Mouse (Mus musculus): Measurements from ENCODE around the gene Dbh. TPM values are rescaled to one million over a fixed set of nuclear protein-coding genes. Genes with fewer than 3 reads are reported as not detected.

Gene Dbh
- 2.3 and 3.7 TPM in 2 replicates for polyA plus RNA-seq (2014; fragmentation: Nextera tagmentation; extraction: Ambion mirVana)

DNA sequence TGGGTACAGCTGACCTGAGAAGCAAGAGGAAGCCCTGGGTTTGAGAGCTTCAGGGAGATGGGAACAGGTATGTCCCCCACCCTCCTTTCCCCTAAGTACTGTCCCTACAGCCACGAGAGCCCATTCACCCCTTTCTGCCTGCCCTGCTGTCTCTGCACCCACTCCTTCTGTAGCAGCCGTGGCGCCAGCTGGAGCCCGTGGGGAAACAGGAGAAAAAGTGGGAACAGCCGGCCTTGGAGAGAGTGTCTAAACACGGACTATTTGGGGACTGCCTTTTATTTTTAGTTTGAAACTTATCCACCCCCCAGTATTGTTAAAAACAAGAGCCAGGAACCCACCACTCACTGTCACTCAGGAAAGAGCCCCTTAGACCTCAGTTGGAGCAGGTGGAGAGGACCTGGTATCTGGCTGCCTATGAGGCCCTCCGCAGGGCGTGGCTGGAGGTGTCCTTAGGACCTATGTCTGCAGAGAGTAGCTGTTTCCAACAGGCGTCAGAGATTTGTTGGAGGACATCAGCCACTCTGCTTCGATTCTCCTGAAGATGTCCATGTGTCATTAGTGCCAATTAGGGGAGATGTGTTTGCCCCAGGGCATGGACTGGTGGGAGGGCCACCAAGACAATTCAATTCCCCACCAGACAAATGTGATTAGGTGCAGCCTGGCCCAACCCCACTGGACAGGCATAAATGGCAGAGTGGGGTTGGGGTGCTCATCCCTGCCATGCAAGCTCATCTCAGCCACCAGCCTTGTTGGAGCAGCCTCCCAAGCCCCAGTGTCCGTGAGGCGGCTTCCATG lies at the start of gene Dbh:
Gene Dbh, plus strand, starts transcription at position 438 of the 795 bp plus-strand sequence.
- DNase-seq (ENCODE audit: low spot score), result no peak
- Histone ChIP-seq H3K36me3 (replicated peaks; ENCODE audit: control insufficient read depth, insufficient read depth) (no peaks in the 10 kb centered on the region), H3K4me1 (replicated peaks; ENCODE audit: control insufficient read depth, insufficient read depth, low read length) (0 out of 2 replicates have a peak, but pooled peaks cover 3% of the 10 kb centered on the region), H3K27me3 (ENCODE audit: control insufficient read depth, insufficient read depth, low read length) (no peaks in the 10 kb centered on the region), H3K4me3 (replicated peaks; ENCODE audit: low read length) (no peak within 1 kb of the TSS), H3K4me2 (replicated peaks) (no peak within 1 kb of the TSS), H3K9ac (no peak within 1 kb of the TSS), H3K27ac (no peak within 1 kb of the TSS), H3K9me3 (ENCODE audit: control insufficient read depth, low read length) (no peaks in the 10 kb centered on the region)
- 85% methylated on average over 12 of the region's 12 CpGs for WGBS
- no peak for ATAC-seq (ENCODE audit: low FRiP score)

DNA sequence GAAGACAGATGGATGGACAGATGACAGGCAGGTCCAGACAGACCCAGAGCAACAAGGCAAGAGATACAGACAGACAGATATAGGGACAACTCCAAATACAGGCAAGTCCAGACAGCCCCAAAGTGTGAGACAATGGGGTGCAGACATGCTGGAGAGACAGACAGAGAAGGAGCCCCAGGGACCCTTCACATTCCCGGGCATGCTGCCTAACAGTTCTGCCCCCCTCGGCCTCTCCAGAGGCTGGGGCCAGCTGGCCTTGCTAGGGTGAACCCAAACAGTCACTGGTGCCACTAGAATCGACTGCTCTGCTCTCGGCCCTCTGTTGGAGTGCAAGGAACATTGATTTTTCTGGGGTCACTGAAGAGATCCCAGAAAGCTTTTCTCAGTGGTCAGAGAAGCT lies 46.6 kb upstream of the Dbh start:
- 55% methylated on average over 4 of the region's 4 CpGs for WGBS
- H3K9ac ChIP-seq, result no peak overlapping the region
- H3K4me3 ChIP-seq (replicated peaks; ENCODE audit: low read length), result no peak overlapping the region
- H3K4me2 ChIP-seq (replicated peaks), result no peak overlapping the region
- H3K9me3 ChIP-seq (ENCODE audit: control insufficient read depth, low read length), result no peaks in the 10 kb centered on the region
- H3K27me3 ChIP-seq (ENCODE audit: control insufficient read depth, insufficient read depth, low read length), result no peaks in the 10 kb centered on the region
- H3K4me1 ChIP-seq (replicated peaks; ENCODE audit: control insufficient read depth, insufficient read depth, low read length), result peaks cover 21% of the 10 kb centered on the region
- ATAC-seq (ENCODE audit: low FRiP score), result no peak
- no peak for DNase-seq (ENCODE audit: low spot score)
- H3K36me3 ChIP-seq (replicated peaks; ENCODE audit: control insufficient read depth, insufficient read depth), result no peaks in the 10 kb centered on the region
- no peak overlapping the region for H3K27ac ChIP-seq

DNA sequence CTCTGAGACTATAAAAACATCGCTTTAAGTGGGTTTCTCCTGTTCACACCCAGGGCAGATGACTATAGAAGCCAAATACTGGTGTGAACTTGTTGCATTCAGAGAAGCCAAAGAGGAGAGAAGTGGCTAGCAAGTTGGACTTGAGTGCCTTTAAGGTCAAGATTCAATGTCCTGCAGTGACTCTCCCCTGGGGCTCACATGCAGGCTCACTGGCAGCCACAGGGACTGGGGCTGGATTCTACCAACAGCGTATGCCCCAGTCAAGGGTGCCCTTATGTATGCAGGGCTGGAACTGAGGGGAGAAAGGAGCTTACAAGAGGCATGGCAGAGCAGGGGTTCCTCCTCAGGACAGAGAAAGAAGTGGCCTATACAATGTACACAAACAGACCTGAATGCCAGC lies 45.3 kb upstream of the Dbh start:
- 98% methylated on average over 2 of the region's 2 CpGs for WGBS
- ATAC-seq (ENCODE audit: low FRiP score), result no peak

DNA sequence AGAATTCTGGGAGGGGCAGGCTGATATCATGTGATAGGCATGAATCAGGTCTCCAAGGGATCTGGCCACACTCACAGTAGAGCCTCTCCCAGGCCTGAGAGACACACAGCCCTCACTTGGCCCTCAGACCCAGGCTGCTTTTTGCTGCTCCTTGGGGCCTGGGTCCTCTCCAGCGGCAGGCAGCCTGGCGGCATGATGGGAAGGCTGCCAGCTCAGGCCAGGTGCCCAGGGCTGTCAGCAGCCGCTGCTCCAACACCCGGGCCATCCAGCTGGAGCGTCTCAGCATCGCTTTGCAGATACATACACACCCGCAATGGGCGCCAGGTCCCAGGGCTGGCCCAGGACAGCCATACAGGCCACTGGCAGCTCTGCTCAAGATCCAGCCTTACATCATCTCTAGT lies 44.8 kb upstream of the Dbh start:
- Histone ChIP-seq H3K27me3 (ENCODE audit: control insufficient read depth, insufficient read depth, low read length) (no peaks in the 10 kb centered on the region), H3K9me3 (ENCODE audit: control insufficient read depth, low read length) (no peaks in the 10 kb centered on the region), H3K36me3 (replicated peaks; ENCODE audit: control insufficient read depth, insufficient read depth) (no peaks in the 10 kb centered on the region), H3K4me3 (replicated peaks; ENCODE audit: low read length) (no peak overlapping the region), H3K4me2 (replicated peaks) (no peak overlapping the region), H3K9ac (no peak overlapping the region), H3K4me1 (replicated peaks; ENCODE audit: control insufficient read depth, insufficient read depth, low read length) (peaks cover 21% of the 10 kb centered on the region), H3K27ac (no peak overlapping the region)
- 66% methylated on average over 8 of the region's 8 CpGs for WGBS
- ATAC-seq (ENCODE audit: low FRiP score) (no peak), DNase-seq (ENCODE audit: low spot score) (no peak)

More for the DNA sequence above, 45.3 kb upstream of the Dbh start:
- H3K4me3 ChIP-seq (replicated peaks; ENCODE audit: low read length), result no peak overlapping the region
- no peaks in the 10 kb centered on the region for H3K36me3 ChIP-seq (replicated peaks; ENCODE audit: control insufficient read depth, insufficient read depth)
- no peak overlapping the region for H3K4me2 ChIP-seq (replicated peaks)
- no peak overlapping the region for H3K27ac ChIP-seq
- no peaks in the 10 kb centered on the region for H3K27me3 ChIP-seq (ENCODE audit: control insufficient read depth, insufficient read depth, low read length)
- H3K9me3 ChIP-seq (ENCODE audit: control insufficient read depth, low read length), result no peaks in the 10 kb centered on the region
- DNase-seq (ENCODE audit: low spot score), result no peak
- H3K4me1 ChIP-seq (replicated peaks; ENCODE audit: control insufficient read depth, insufficient read depth, low read length), result peaks cover 21% of the 10 kb centered on the region
- no peak overlapping the region for H3K9ac ChIP-seq

DNA sequence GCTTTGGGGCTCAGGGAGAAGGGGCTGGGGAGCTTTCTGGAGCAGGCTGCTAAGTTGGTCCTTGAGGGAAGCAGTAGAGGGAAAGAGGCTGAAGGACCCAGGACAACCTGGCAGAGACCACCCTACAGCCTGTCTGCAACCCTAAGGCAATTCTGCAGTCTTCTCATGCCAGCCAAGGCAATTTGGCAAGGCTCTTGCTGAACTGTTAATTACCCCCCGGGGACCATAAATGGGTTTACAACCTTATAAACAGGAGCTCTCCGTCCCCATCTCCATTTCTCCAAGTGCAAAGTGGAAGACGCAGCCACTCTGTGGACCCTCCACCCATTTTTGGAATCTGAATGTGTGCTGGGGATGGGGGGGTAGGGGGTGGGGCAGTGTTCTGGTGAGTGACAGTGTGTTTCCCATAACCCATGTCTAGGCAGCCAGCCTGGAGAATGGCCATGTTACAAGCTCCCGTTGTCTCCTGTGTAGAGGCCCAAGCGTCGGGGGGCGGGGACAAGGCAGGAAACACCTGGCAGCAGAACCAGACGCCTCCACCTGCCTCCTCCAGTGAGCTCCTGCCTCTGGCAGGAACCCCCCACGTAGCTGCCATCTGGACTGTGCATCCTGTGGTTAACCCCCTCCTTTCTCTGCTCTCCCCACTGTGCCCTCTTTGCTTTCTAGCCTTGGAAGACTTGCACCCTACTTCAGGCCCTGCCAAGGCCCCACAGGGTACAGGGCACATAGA lies 43.2 kb upstream of the Dbh start:
- no peaks in the 10 kb centered on the region for H3K27me3 ChIP-seq (ENCODE audit: control insufficient read depth, insufficient read depth, low read length)
- no peak for ATAC-seq (ENCODE audit: low FRiP score)

DNA sequence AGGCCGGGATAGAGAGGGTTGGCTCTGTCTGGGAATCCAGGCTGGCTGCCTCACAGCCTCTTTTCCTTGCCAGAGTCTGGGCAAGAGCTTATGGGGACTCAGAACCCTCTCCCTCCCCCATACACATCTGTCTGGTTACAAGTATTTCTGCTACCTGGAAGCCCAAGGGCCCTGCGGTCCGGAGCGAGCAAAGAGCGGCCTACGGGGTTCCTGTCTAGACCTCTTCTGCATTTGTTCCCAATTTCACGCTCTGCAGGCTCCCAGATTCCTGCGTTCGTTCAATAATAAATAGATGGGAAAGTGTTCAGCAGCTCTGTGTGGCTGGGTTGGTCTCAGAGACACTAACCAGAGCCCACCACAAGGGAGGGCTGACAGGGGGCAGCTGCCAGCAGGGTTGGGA lies 42.5 kb upstream of the Dbh start:
- Histone ChIP-seq H3K4me3 (replicated peaks; ENCODE audit: low read length) (no peak overlapping the region), H3K4me1 (replicated peaks; ENCODE audit: control insufficient read depth, insufficient read depth, low read length) (peaks cover 21% of the 10 kb centered on the region), H3K9ac (no peak overlapping the region), H3K27ac (0 out of 2 replicates have a peak overlapping the region, but pooled peaks have one; percentile 30), H3K9me3 (ENCODE audit: control insufficient read depth, low read length) (no peaks in the 10 kb centered on the region), H3K36me3 (replicated peaks; ENCODE audit: control insufficient read depth, insufficient read depth) (no peaks in the 10 kb centered on the region), H3K27me3 (ENCODE audit: control insufficient read depth, insufficient read depth, low read length) (no peaks in the 10 kb centered on the region), H3K4me2 (replicated peaks) (no peak overlapping the region)
- DNase-seq (ENCODE audit: low spot score) (no peak), ATAC-seq (ENCODE audit: low FRiP score) (no peak)
- WGBS, result 21% methylated on average over 9 of the region's 9 CpGs

More for the DNA sequence above, 43.2 kb upstream of the Dbh start:
- no peaks in the 10 kb centered on the region for H3K36me3 ChIP-seq (replicated peaks; ENCODE audit: control insufficient read depth, insufficient read depth)
- H3K9me3 ChIP-seq (ENCODE audit: control insufficient read depth, low read length), result no peaks in the 10 kb centered on the region
- no peak overlapping the region for H3K27ac ChIP-seq
- no peak overlapping the region for H3K4me2 ChIP-seq (replicated peaks)
- H3K9ac ChIP-seq, result no peak overlapping the region
- no peak overlapping the region for H3K4me3 ChIP-seq (replicated peaks; ENCODE audit: low read length)
- DNase-seq (ENCODE audit: low spot score), result peak; percentile 39
- 35% methylated on average over 9 of the region's 9 CpGs for WGBS
- peaks cover 21% of the 10 kb centered on the region for H3K4me1 ChIP-seq (replicated peaks; ENCODE audit: control insufficient read depth, insufficient read depth, low read length)

DNA sequence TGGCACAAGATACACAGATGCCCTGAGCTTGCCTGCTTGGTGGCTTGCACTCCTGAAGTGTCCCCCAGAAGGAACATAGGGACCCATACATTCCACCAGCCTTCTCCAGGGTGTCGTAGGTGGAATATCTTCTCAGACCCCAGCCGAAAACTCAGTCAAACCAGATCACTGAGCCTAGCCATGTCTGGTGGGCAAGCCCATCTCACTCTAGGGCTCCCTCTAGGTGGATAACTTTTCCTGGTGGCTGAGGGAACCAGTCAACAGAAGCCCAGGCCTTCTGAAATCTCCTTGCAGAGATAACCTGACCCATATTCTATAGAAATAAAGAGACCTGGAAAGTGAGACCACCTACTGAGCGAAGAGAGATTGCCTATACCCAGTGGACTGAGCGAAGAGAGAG lies 41.9 kb upstream of the Dbh start:
- Histone ChIP-seq H3K4me1 (replicated peaks; ENCODE audit: control insufficient read depth, insufficient read depth, low read length) (peaks cover 21% of the 10 kb centered on the region), H3K4me3 (replicated peaks; ENCODE audit: low read length) (no peak overlapping the region), H3K27me3 (ENCODE audit: control insufficient read depth, insufficient read depth, low read length) (no peaks in the 10 kb centered on the region), H3K9ac (no peak overlapping the region), H3K9me3 (ENCODE audit: control insufficient read depth, low read length) (no peaks in the 10 kb centered on the region), H3K27ac (no peak overlapping the region), H3K36me3 (replicated peaks; ENCODE audit: control insufficient read depth, insufficient read depth) (no peaks in the 10 kb centered on the region), H3K4me2 (replicated peaks) (no peak overlapping the region)
- WGBS, result 83% methylated on average over 4 of the region's 4 CpGs
- ATAC-seq (ENCODE audit: low FRiP score) (no peak), DNase-seq (ENCODE audit: low spot score) (no peak)

DNA sequence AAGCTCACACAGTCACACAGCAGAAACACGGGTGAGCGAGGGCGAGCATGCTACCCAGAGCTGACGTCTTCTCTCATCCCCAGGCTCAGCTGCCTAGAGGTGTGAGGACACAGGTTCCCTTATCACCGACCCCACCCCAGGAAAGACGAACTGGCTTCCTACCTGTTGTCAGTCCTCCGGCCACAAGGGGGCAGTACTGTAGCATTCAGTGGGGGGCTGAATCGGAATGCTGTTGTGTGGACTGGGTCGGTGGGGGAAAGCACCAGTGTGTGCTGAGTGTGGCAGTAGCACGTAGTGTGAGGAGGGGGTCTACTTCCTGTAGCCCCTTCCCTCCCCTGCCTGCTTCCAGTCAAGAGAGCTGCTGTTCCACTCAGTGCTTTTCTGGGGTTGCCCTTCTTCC lies 39.1 kb upstream of the Dbh start:
- no peak overlapping the region for H3K4me2 ChIP-seq (replicated peaks)
- peaks cover 21% of the 10 kb centered on the region for H3K4me1 ChIP-seq (replicated peaks; ENCODE audit: control insufficient read depth, insufficient read depth, low read length)
- H3K9ac ChIP-seq, result no peak overlapping the region
- H3K9me3 ChIP-seq (ENCODE audit: control insufficient read depth, low read length), result no peaks in the 10 kb centered on the region
- WGBS, result 49% methylated on average over 10 of the region's 10 CpGs
- H3K27me3 ChIP-seq (ENCODE audit: control insufficient read depth, insufficient read depth, low read length), result no peaks in the 10 kb centered on the region
- H3K4me3 ChIP-seq (replicated peaks; ENCODE audit: low read length), result no peak overlapping the region
- H3K27ac ChIP-seq, result no peak overlapping the region
- DNase-seq (ENCODE audit: low spot score), result no peak
- ATAC-seq (ENCODE audit: low FRiP score), result no peak
- no peaks in the 10 kb centered on the region for H3K36me3 ChIP-seq (replicated peaks; ENCODE audit: control insufficient read depth, insufficient read depth)

DNA sequence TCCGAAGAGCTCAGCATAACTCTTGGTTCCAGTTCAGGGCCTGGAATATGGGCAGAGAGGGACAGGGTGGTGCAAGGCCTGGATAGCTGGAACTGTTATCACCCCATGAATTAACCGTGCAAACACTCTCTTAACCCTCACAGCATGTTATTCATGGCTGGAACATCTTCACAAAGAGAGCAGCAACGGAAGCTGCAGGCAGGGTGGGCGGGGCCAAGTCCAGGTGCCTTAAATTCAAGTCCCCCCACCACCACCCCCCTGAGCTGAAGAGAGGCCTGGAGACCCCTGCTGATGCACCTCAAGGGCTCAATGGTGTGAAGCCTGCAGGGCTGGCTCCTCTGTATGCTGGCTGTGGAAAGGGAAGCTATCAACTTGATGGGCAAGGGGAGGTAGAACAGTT lies 38.5 kb upstream of the Dbh start:
- no peak overlapping the region for H3K9ac ChIP-seq
- H3K27ac ChIP-seq, result no peak overlapping the region
- 54% methylated on average over 4 of the region's 4 CpGs for WGBS
- H3K4me3 ChIP-seq (replicated peaks; ENCODE audit: low read length), result no peak overlapping the region
- H3K27me3 ChIP-seq (ENCODE audit: control insufficient read depth, insufficient read depth, low read length), result no peaks in the 10 kb centered on the region
- H3K4me1 ChIP-seq (replicated peaks; ENCODE audit: control insufficient read depth, insufficient read depth, low read length), result peaks cover 19% of the 10 kb centered on the region
- H3K4me2 ChIP-seq (replicated peaks), result no peak overlapping the region
- DNase-seq (ENCODE audit: low spot score) (no peak), ATAC-seq (ENCODE audit: low FRiP score) (no peak)
- H3K36me3 ChIP-seq (replicated peaks; ENCODE audit: control insufficient read depth, insufficient read depth), result no peaks in the 10 kb centered on the region
- no peaks in the 10 kb centered on the region for H3K9me3 ChIP-seq (ENCODE audit: control insufficient read depth, low read length)

Data from hindbrain, embryonic 14.5 days (tissue).